Mouse (Mus musculus): ENCODE data around the gene Yaf2.

DNA sequence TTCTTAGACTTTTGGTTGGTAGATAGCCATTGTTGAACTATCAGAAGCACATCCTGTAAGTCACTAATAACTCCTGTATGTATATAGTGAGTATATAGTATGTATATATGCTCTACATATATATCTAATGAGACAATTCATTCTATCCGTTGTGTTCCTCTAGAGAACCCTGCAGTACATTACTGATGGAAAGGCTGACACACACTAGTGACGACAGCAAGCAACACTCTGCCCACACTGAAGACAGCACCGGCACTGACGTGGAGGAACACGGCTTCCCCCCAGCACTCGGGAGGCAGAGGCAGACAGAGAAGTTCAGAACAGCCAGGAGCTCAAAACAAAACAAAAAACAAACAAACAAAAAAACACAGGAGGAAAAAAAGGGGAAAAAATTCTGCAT, 84.3 kb downstream of the Yaf2 start:
- no peak for TF ChIP-seq POLR2A (IDR thresholded peaks at IDR 0.05; ENCODE audit: low read depth, low read length)
- TF ChIP-seq CTCF (IDR thresholded peaks at IDR 0.05; ENCODE audit: borderline replicate concordance, insufficient read depth, low read length): no peak

Measured in embryonic fibroblast, embryonic 13.5 days (primary cell).